Comparison of ENCODE assay signal across 13 mouse cellular contexts in genomic region chr11:57920263-57920662, GRCm38 (mm10).
DNase-seq lines count a peak whose midpoint lies in the region; ATAC-seq and TF ChIP-seq lines count a peak whose summit lies in the region.
"Had no signal": no experiment of that assay in that cellular context is flagged by ENCODE, and none has a peak within 500 bp of the region (broad histone marks: within the 10 kb centered on the region; RNA-seq: fewer than 3 reads in every experiment).

No protein-coding gene starts in this region.

- no peak for ATAC-seq in intestine, postnatal 0 days
- no peak for ATAC-seq in intestine, embryonic 15.5 days
- no peak for ATAC-seq in midbrain, postnatal 0 days (ENCODE audit: low FRiP score)
- no peak for ATAC-seq in midbrain, embryonic 15.5 days (replicated peaks)
- no peak for ATAC-seq in liver, embryonic 14.5 days (ENCODE audit: insufficient read depth)
- no peak for ATAC-seq in monocyte, adult 5-6 weeks (replicated peaks; ENCODE audit: insufficient number of reproducible peaks, low FRiP score, low TSS enrichment, poor library complexity, severe bottlenecking)

- no peaks in the 10 kb centered on the region for H3K36me3 ChIP-seq in intestine, postnatal 0 days (ENCODE audit: control insufficient read depth, insufficient read depth)
- no peaks in the 10 kb centered on the region for H3K36me3 ChIP-seq in intestine, embryonic 15.5 days
- H3K36me3 ChIP-seq in midbrain, postnatal 0 days (ENCODE audit: insufficient read depth, low read length) = no peaks in the 10 kb centered on the region
- H3K36me3 ChIP-seq in midbrain, embryonic 15.5 days (replicated peaks) = no peaks in the 10 kb centered on the region
- H3K36me3 ChIP-seq in liver, embryonic 14.5 days (replicated peaks; ENCODE audit: control insufficient read depth, insufficient read depth, low read depth) = no peaks in the 10 kb centered on the region
- H3K36me3 ChIP-seq: heart, embryonic 12.5 days; hindbrain, embryonic 12.5 days had no signal

- WGBS in intestine, postnatal 0 days = 89% methylated on average over 2 of the region's 2 CpGs
- 89% methylated on average over 2 of the region's 2 CpGs for WGBS in intestine, embryonic 15.5 days
- 86% methylated on average over 2 of the region's 2 CpGs for WGBS in midbrain, postnatal 0 days
- WGBS in midbrain, embryonic 15.5 days = 85% methylated on average over 2 of the region's 2 CpGs
- 84% methylated on average over 2 of the region's 2 CpGs for WGBS in liver, embryonic 14.5 days (ENCODE audit: insufficient replicate concordance)

- no peak overlapping the region for H3K4me3 ChIP-seq in intestine, postnatal 0 days (ENCODE audit: low read depth, low read length)
- no peak overlapping the region for H3K4me3 ChIP-seq in intestine, embryonic 15.5 days (replicated peaks)
- no peak overlapping the region for H3K4me3 ChIP-seq in midbrain, postnatal 0 days (ENCODE audit: low read depth, low read length)
- H3K4me3 ChIP-seq in midbrain, embryonic 15.5 days = no peak overlapping the region
- H3K4me3 ChIP-seq in liver, embryonic 14.5 days (ENCODE audit: insufficient read depth in 1 of 2, low read depth in 2 of 2, low read length in 2 of 2) = no peak overlapping the region
- H3K4me3 ChIP-seq: heart, embryonic 12.5 days; hindbrain, embryonic 12.5 days; megakaryocyte, embryonic 14.5 days; myocyte had no signal

- H3K27ac ChIP-seq in intestine, postnatal 0 days (ENCODE audit: low read depth, low read length) = no peak overlapping the region
- no peak overlapping the region for H3K27ac ChIP-seq in intestine, embryonic 15.5 days
- no peak overlapping the region for H3K27ac ChIP-seq in midbrain, postnatal 0 days (ENCODE audit: low read depth, low read length)
- no peak overlapping the region for H3K27ac ChIP-seq in midbrain, embryonic 15.5 days
- no peak overlapping the region for H3K27ac ChIP-seq in liver, embryonic 14.5 days
- H3K27ac ChIP-seq: hindbrain, embryonic 12.5 days had no signal

- H3K27me3 ChIP-seq in intestine, postnatal 0 days (replicated peaks; ENCODE audit: control insufficient read depth, insufficient read depth, low read length) = no peaks in the 10 kb centered on the region
- H3K27me3 ChIP-seq in intestine, embryonic 15.5 days (replicated peaks) = no peaks in the 10 kb centered on the region
- H3K27me3 ChIP-seq in midbrain, postnatal 0 days (ENCODE audit: insufficient read depth, low read length) = no peaks in the 10 kb centered on the region
- no peaks in the 10 kb centered on the region for H3K27me3 ChIP-seq in midbrain, embryonic 15.5 days (replicated peaks)
- H3K27me3 ChIP-seq in liver, embryonic 14.5 days (ENCODE audit: control insufficient read depth, insufficient read depth, low read length) = no peaks in the 10 kb centered on the region
- H3K27me3 ChIP-seq: heart, embryonic 12.5 days; hindbrain, embryonic 12.5 days had no signal

- no peaks in the 10 kb centered on the region for H3K4me1 ChIP-seq in intestine, postnatal 0 days (replicated peaks; ENCODE audit: control insufficient read depth, insufficient read depth, low read length)
- H3K4me1 ChIP-seq in intestine, embryonic 15.5 days (replicated peaks) = peaks cover 6% of the 10 kb centered on the region
- no peaks in the 10 kb centered on the region for H3K4me1 ChIP-seq in midbrain, postnatal 0 days (ENCODE audit: insufficient read depth, low read length)
- no peaks in the 10 kb centered on the region for H3K4me1 ChIP-seq in midbrain, embryonic 15.5 days
- 0 out of 4 replicates have a peak, but pooled peaks cover 0 to 3% of the 10 kb centered on the region in 2 experiments for H3K4me1 ChIP-seq in liver, embryonic 14.5 days (replicated peaks; ENCODE audit: control insufficient read depth in 2 of 2, insufficient read depth in 2 of 2, low read length in 1 of 2)

- no peak for TF ChIP-seq EP300 in liver, embryonic 14.5 days (IDR thresholded peaks at IDR 0.05; ENCODE audit: low read depth)

- H3K4me2 ChIP-seq in intestine, postnatal 0 days (replicated peaks; ENCODE audit: low read depth) = no peak overlapping the region
- H3K4me2 ChIP-seq in intestine, embryonic 15.5 days (replicated peaks) = no peak overlapping the region
- no peak overlapping the region for H3K4me2 ChIP-seq in midbrain, postnatal 0 days (ENCODE audit: low read depth, low read length, poor library complexity, severe bottlenecking)
- H3K4me2 ChIP-seq in midbrain, embryonic 15.5 days = no peak overlapping the region
- no peak overlapping the region for H3K4me2 ChIP-seq in liver, embryonic 14.5 days (ENCODE audit: low read depth)
- H3K4me2 ChIP-seq: heart, embryonic 12.5 days; hindbrain, embryonic 12.5 days had no signal

- DNase-seq in midbrain, postnatal 0 days (ENCODE audit: low spot score) = no peak
- DNase-seq in ES-CJ7 (ENCODE audit: low read depth, low spot score) = peak; percentile 72
- DNase-seq in liver, embryonic 14.5 days (ENCODE audit: low read depth in 3 of 3, low spot score in 3 of 3) = no peak
- no peak for DNase-seq in right cerebral cortex, adult 18-20 months
- DNase-seq: spleen, adult 18-20 months had no signal

- no peak overlapping the region for H3K9ac ChIP-seq in intestine, postnatal 0 days (ENCODE audit: low read depth, low read length)
- no peak overlapping the region for H3K9ac ChIP-seq in intestine, embryonic 15.5 days
- H3K9ac ChIP-seq in midbrain, postnatal 0 days (replicated peaks; ENCODE audit: low read length, poor library complexity, severe bottlenecking) = no peak overlapping the region
- H3K9ac ChIP-seq in midbrain, embryonic 15.5 days = no peak overlapping the region
- no peak overlapping the region for H3K9ac ChIP-seq in liver, embryonic 14.5 days (replicated peaks)
- H3K9ac ChIP-seq: heart, embryonic 12.5 days; hindbrain, embryonic 12.5 days had no signal

- no peaks in the 10 kb centered on the region for H3K9me3 ChIP-seq in intestine, postnatal 0 days (ENCODE audit: control insufficient read depth)
- no peaks in the 10 kb centered on the region for H3K9me3 ChIP-seq in intestine, embryonic 15.5 days
- no peaks in the 10 kb centered on the region for H3K9me3 ChIP-seq in midbrain, postnatal 0 days (ENCODE audit: low read length)
- no peaks in the 10 kb centered on the region for H3K9me3 ChIP-seq in midbrain, embryonic 15.5 days
- H3K9me3 ChIP-seq in liver, embryonic 14.5 days (ENCODE audit: control insufficient read depth, low read length) = no peaks in the 10 kb centered on the region
- H3K9me3 ChIP-seq: heart, embryonic 12.5 days; hindbrain, embryonic 12.5 days; megakaryocyte, embryonic 14.5 days had no signal

- TF ChIP-seq CTCF in intestine, postnatal 0 days (IDR thresholded peaks at IDR 0.05; ENCODE audit: low read depth) = peak; percentile 60
- TF ChIP-seq CTCF in midbrain, postnatal 0 days (IDR thresholded peaks at IDR 0.05) = peak; percentile 24; the same call in 1 of the 2 replicates
- peak; percentile 53 for TF ChIP-seq CTCF in liver, embryonic 14.5 days (IDR thresholded peaks at IDR 0.05; ENCODE audit: low read depth)
